Mouse (Mus musculus): ENCODE data around the gene Rassf2. TPM values are rescaled to one million over a fixed set of nuclear protein-coding genes. Genes with fewer than 3 reads are reported as not detected.

The Rassf2 gene
- total RNA-seq, 2 experiments from 2014 or later = 38.3 to 41.0 TPM

GRCm38 (mm10) chr2:132010781-132011180 is 19.3 kb downstream of the Rassf2 start:
- intact Hi-C loops (cut with DNase I) = no loop called here

GRCm38 (mm10) chr2:132008186-132008585 is 21.9 kb downstream of the Rassf2 start:
- DNase-seq (ENCODE audit: low spot score in 2 of 2) = no peak
- intact Hi-C loops (cut with DNase I) = no loop called here

More at GRCm38 (mm10) chr2:132010781-132011180, 19.3 kb downstream of the Rassf2 start:
- DNase-seq (ENCODE audit: low spot score in 2 of 2) = no peak

- no peak for DNase-seq (ENCODE audit: low spot score in 2 of 2)
- intact Hi-C loops (cut with DNase I) = no loop called here
Observed at GRCm38 (mm10) chr2:132007475-132007819, 22.6 kb downstream of the Rassf2 start.

GRCm38 (mm10) chr2:132006561-132007474 is 23.2 kb downstream of the Rassf2 start:
- intact Hi-C loops (cut with DNase I) = no loop called here

GRCm38 (mm10) chr2:132005445-132005844 is 24.6 kb downstream of the Rassf2 start:
- intact Hi-C loops (cut with DNase I) = no loop called here
- no peak for DNase-seq (ENCODE audit: low spot score in 2 of 2)

More at GRCm38 (mm10) chr2:132006561-132007474, 23.2 kb downstream of the Rassf2 start:
- no peak for DNase-seq (ENCODE audit: low spot score in 2 of 2)

- intact Hi-C loops (cut with DNase I) = no loop called here
- DNase-seq (ENCODE audit: low spot score in 2 of 2) = no peak
Observed at GRCm38 (mm10) chr2:132004495-132005136, 25.4 kb downstream of the Rassf2 start.

- intact Hi-C loops (cut with DNase I) = no loop called here
- DNase-seq (ENCODE audit: low spot score in 2 of 2) = no peak
Observed at GRCm38 (mm10) chr2:132003916-132004315, 26.1 kb downstream of the Rassf2 start.

- DNase-seq (ENCODE audit: low spot score in 2 of 2) = no peak
- intact Hi-C loops (cut with DNase I) = no loop called here
Observed at GRCm38 (mm10) chr2:132001696-132002334, 28.2 kb downstream of the Rassf2 start.

- intact Hi-C loops (cut with DNase I) = no loop called here
- DNase-seq (ENCODE audit: low spot score in 2 of 2) = no peak
Observed at GRCm38 (mm10) chr2:131997356-131997755, 32.7 kb downstream of the Rassf2 start.

- intact Hi-C loops (cut with DNase I) = no loop called here
- DNase-seq (ENCODE audit: low spot score in 2 of 2) = no peak
Observed at GRCm38 (mm10) chr2:131996369-131996768, 33.7 kb downstream of the Rassf2 start.

- DNase-seq (ENCODE audit: low spot score in 2 of 2) = peak; percentile 54 to 60
- intact Hi-C loops (cut with DNase I) = no loop called here
Observed at GRCm38 (mm10) chr2:131995742-131996141, 34.3 kb downstream of the Rassf2 start.

- no peak for DNase-seq (ENCODE audit: low spot score in 2 of 2)
Observed at GRCm38 (mm10) chr2:131994971-131995370, 35.1 kb downstream of the Rassf2 start.

GRCm38 (mm10) chr2:131993563-131994088 is 36.4 kb downstream of the Rassf2 start:
- DNase-seq (ENCODE audit: low spot score in 2 of 2) = no peak
- intact Hi-C loops (cut with DNase I) = no loop called here

More at GRCm38 (mm10) chr2:131994971-131995370, 35.1 kb downstream of the Rassf2 start:
- intact Hi-C loops (cut with DNase I) = no loop called here

GRCm38 (mm10) chr2:131993151-131993550 is 36.9 kb downstream of the Rassf2 start:
- intact Hi-C loops (cut with DNase I) = no loop called here
- DNase-seq (ENCODE audit: low spot score in 2 of 2) = no peak

- no peak for DNase-seq (ENCODE audit: low spot score in 2 of 2)
- intact Hi-C loops (cut with DNase I) = no loop called here
Observed at GRCm38 (mm10) chr2:131992487-131992886, 37.6 kb downstream of the Rassf2 start.

GRCm38 (mm10) chr2:131988550-131988949 is 41.5 kb downstream of the Rassf2 start:
- intact Hi-C loops (cut with DNase I) = no loop called here
- no peak for DNase-seq (ENCODE audit: low spot score in 2 of 2)

- intact Hi-C loops (cut with DNase I) = no loop called here
- no peak for DNase-seq (ENCODE audit: low spot score in 2 of 2)
Observed at GRCm38 (mm10) chr2:131987950-131988349, 42.1 kb downstream of the Rassf2 start.

- intact Hi-C loops (cut with DNase I) = loop anchor here (2.0 to 5.0 kb wide), 3 partner anchors 78 to 255 kb away; no protein-coding TSS in a partner anchor
- DNase-seq (ENCODE audit: low spot score in 2 of 2) = peak in 1 of 2 experiments; percentile 60
Observed at GRCm38 (mm10) chr2:131982546-131983196, 47.4 kb downstream of the Rassf2 start.

- intact Hi-C loops (cut with DNase I) = loop anchor here (5.0 kb wide), 1 partner anchor 256 kb away; no protein-coding TSS in a partner anchor
- DNase-seq (ENCODE audit: low spot score in 2 of 2) = no peak
Observed at GRCm38 (mm10) chr2:131980866-131981265, 49.2 kb downstream of the Rassf2 start.

Data from left cerebral cortex, postnatal 36 days (tissue).